Mouse (Mus musculus): Measurements from ENCODE around the gene Gm9964. TPM values are rescaled to one million over a fixed set of nuclear protein-coding genes. Genes with fewer than 3 reads are reported as not detected.
"Not testable (repeated sequence)": the region's sequence is repeated elsewhere in the genome, so short reads cannot be mapped to it uniquely, and the experiment has no call there.

Gene Gm9964
- total RNA-seq, 2 experiments from 2014 or later, result not detected

DNA sequence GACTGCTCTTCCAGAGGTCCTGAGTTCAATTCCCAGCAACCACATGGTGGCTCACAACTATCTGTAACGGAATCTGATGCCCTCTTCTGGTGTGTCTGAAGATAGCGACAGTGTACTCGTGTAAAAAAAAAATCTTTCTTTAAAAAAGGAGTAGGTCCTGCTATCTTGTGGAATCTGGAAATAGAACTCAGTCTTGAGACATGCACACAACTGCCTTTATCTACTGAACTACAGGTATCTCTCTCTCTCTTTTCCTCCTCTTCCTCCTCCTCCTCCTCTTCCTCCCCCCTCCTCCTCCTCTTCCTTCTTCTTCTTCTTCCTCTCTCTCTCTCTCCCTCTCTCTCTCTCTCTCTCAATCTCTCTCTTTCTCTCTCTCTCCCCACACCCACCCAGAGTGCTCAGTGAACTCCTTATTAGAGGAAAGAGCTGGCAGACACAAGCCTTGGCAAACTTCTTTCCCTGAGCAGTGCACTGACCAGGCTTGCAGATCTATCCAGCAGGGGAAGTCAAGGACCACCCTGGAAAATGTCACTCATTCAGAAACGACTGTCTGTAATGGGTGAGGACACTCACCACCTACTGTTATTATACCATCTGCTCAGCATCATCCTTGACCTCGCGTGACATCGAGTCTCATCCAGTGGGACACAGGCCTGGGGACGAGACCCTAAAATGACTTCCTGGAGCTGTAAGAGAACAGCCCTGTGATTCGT lies 3.2 kb upstream of the Gm9964 start:
- no peak for DNase-seq

DNA sequence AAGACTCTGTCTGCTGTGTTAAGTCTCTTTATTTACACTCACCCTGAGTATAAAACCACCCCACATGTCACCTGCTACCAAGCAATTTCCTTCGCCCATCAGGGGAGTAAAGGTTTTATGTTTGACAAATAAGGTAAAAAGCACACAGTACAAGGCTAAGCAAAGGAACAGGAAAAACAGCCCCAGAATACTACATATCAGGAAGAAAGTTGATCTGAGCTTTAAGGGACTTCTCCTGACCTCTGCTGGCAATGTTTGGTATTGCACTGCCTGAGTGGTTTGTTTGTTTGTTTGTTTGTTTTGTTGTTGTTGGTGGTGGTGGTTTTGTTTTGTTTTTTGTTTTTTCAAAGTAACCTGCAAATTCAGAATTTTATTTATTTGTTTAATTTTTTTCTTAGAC lies 539 bp downstream of the Gm9964 start:
- DNase-seq, result peak; percentile 51

DNA sequence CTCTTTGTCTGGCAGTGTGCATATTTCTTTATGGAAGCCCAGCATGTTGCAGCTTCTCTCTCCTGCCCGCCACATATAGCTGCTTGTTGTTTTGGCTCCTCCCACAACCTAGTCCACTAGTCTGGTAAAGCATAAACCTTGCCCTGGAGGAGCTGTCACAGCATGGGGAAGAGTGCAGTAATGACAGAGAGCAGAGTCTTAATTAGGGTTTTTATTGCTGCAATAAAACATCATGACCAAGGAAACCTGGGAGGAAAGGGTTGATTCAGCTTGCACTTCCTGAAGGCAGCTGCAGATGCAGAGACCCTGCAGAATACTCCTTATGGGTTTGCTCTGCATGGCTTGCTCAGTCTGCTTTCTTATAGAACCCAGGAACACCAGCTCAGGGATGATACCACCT lies 2.7 kb downstream of the Gm9964 start:
- DNase-seq, result no peak

DNA sequence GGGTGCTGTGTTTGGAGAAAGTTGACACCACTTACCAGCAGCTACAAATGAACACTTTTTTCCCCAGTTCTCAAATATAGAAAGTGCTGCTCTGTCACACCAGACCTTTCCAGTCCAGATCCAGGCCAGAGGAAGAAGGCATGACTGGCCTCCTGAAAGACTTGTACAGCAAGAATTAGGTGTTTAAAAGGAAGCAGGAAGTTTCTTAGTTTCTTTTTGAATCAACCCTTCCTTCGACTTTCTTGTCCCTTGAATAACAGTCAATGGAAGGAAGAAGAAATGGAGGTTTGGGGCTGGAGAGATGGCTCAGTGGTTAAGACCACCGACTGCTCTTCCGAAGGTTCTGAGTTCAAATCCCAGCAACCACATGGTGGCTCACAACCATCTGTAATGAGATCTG lies 3.7 kb downstream of the Gm9964 start:
- DNase-seq, result no peak

DNA sequence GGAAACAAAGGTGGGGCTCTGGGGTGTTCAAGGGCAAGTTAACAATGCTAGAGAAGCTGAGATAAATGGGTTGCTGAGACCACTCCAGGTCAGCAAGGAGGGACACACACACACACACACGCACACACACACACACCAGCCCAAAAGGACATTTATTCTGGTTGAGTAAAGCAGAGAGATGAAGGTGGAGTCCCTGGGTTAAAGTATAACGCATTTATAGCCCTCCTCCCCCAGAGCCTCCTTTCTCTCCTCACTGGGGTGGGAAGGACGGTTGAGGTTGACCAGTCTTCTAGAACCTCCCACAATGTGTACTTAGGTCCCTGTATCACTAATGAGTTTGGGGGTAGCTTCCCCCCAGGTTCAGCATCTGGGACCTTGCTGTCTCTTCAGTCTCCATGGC lies 4.6 kb downstream of the Gm9964 start:
- DNase-seq, result no peak

DNA sequence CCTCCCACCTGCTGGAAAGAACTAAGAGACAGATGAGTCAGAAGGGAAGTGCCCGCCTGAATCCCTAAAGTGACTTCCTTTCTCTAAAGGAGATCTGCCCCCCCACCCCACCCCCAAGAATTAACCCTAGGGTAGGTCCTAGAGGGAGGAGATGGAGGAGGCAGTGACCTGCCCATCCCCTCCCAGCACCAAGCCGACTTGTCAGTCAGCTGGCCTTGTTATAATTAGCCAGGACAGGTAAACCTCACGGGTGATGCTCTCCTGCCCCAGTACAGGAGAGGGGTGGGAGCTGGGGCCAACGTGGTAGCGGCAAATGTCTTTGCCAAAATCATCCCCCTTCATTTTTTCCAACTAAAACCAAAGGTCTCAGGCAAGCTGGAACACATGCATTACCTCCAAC lies 5.1 kb downstream of the Gm9964 start:
- DNase-seq, result no peak

DNA sequence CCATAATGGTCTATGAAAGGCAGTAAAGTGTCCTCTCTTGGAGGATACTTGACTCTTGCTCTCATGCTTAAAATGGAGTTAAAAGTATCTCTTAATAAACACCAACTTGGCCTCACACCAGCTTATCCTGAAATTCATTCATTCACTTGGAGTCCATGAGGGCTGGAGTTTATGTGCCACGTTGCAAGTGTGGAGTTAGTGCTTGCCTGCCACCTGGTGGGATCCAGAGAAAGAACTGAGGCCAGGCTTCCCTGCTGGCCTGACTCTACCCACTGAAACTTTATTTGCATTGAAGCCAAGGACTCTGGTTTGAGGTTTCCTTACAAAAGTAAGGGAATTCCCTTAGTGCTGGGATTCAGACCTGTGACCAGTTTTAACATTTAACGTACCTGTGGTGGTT lies 6.2 kb downstream of the Gm9964 start:
- no peak for DNase-seq

DNA sequence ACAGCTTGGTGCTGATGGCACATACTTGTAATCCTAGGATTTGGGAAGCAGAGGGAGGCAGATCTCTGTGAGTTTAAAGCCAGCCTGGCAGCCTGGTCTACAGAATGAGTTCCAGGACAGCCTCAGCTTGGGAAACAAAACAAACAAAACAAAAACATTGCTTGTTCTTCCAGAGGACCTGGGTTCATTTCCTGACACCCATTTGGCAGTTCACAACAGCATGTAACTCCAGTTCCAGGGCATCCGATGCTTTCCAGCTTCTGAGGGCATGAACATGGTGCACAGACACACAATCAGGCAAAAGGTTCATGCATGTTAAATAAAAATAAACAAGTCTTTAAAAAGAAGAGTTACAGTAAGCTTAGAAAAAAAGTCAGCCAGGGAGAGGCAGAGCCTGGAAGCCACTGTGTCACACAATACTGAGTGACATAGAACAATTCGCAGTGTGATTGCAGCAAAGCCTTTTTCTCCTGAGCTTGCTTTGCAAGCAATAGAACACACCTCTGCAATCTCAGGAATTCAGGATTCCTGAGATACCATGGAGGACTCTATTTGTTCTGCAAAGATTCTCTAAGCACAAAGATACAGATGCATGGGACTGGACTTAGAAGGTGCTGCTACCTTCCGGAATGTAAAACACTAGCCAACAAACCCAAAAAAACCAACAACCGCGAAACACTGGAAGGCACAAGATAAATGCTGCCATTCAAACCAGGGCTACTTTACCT lies 7.6 kb downstream of the Gm9964 start:
- DNase-seq, result no peak

DNA sequence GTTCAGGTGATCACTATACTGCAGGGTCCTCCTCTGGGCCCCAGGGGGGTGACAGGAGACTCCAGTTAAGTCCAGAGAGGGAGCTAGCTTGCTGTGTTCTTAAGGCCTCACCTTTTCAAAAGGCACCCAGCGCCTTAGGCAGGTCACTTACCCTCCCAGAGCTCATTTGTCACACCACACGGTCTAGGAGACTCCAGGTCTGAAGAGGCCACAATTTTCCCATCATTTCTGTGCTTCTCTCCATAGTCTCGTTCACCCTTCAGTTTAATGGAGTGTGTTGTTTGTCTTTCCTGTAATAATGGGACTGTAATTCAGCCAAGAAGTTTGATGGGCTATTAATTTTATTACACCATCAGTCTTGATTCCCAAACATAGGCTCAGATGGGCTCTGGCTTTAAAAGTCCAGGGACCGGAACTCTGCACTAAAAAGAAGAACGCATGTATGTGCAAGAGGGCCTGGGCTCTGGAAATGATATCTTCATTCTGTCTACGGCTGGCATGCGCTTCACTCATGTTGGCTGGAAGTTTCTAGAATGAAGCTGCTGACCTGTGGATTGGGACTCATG lies 8.3 kb downstream of the Gm9964 start:
- no peak for DNase-seq

DNA sequence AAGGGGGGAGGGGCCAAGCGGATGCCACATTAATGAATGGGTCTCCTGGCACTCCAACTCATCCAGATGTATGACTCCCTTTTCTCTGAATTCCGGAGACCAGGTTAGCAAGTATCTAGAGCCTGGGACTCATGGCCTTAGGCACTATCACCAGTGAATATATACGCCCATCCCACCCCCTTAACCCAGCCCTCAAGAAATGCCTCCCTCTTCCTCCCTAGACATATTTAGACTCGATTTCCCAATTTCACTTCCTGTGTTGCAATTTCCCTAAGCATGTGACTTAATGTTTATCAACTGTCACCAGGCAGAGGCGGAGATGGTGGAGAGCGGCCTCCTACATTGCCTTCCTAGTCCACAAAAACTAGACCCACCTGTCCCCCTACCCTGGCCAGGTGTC lies 9.3 kb downstream of the Gm9964 start:
- no peak for DNase-seq

DNA sequence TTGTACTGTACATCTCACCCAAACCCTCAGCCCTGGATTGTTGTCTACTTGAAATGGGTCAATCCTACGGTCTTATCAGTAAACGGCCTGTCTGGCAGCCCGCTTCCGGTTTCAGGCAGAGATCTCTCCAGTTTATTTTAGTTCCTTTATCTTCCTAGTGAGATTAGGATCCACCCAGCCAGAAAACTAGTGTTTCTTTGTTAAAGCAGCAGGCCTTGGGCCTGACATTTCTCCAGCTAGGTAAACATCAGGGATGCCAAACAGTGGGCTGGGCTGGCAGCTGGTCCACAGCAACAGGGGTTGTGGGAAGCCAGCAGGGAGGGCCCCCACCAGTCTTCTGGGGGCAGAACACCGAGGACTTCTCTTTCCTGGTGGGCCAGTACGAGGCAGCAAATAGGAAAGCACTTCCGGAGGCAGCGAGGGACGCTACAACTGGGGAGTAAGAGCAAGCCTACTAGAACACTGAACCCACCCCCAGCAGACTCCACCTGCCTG lies 10.4 kb downstream of the Gm9964 start:
- no peak for DNase-seq

DNA sequence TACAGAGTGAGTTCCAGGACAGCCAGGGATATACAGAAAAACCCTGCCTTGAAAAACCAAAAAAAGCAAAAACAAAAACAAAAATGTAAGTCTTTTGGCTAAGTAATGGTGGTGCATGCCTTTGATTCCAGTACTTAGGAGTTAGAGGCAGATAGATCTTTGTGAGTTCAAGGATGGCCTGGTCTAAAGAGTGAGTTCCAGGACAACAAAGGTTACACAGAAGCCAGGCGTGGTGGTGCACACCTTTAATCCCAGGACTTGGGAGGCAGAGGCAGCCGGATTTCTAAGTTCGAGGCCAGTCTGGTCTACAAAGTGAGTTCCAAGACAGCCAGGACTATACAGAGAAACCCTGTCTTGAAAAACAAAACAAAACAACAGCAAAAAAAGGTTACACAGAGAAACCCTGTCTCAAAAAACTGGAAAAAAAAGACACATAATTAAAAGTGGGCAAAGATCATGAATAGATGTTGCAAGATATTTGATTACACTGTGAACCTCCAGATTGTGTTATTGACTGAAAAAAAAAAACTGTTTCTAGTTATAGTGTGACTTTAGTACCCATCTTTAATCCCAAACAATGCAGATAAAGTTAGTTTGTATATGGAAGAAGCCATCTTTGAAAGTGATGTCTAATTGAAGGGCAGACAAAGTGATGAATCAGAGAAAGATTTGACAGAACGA lies 13.2 kb downstream of the Gm9964 start:
- DNase-seq, result no peak

DNA sequence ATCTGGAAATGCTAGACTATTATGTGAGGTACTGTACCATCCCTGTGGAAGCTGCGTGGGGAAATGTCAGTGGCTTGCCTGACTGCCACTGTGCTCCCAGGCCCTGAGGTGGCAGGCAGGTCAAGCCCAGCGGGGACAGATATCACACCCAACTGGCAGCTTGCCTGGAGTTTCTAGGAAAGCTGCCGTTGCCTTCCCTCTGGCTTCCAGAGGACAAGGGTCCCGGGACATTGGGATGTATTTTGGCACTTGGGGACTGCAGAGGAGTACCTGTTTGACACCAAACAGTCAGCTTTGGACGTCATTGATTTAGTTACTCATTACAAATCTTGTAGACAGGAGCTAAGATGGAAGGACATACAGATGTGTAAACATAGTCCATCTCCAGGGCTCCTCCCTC lies 15.3 kb downstream of the Gm9964 start:
- no peak for DNase-seq

DNA sequence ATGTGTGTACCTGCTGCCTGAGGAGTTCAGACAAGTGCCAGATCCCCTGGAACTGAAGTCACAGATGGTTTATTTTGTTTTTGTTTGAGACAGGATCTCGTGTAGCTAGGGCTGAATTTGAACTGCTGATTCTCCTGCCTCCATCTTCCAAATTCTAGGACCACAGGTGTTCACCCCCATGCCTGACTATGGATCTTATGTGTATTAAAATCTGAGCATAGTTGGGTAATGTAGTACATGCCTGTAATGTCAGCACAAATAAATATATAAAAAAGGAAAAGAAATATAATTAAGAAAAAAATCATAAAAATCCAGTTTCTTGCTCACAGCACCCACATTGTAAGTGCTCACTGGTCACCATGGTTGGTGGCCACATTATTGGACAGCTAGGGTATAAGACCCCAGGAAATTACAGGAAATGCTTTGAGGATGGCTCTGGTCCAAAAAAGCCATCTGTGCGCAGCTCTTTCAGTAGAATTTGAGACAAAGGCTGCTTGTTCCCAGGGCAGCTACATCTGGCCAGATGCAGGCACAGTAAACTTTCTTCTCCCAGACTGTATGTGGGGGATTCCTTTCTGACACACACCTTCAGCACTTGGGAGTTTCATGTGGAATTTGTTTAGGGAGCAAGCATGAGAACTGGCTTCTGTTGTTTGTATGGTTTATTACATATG lies 16.8 kb downstream of the Gm9964 start:
- no peak for DNase-seq

DNA sequence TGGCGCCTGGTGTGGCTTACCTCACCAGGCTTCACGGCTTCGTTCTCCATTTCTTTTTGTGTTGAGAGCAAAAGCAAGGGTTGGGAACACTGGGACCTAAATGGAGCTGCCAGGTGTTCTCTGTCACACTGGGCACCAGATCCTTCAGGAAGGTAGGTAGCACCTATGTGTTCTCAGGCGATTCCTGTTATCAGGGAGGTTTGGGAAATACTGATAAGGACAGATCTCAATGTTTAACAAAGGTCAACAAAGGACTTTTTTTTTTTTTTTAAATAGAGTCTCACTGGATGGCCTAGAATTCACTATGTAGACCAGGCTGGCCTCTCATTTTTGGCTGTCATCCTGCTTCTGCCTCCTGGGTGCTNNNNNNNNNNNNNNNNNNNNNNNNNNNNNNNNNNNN lies 22.9 kb downstream of the Gm9964 start:
- no peak for DNase-seq

DNA sequence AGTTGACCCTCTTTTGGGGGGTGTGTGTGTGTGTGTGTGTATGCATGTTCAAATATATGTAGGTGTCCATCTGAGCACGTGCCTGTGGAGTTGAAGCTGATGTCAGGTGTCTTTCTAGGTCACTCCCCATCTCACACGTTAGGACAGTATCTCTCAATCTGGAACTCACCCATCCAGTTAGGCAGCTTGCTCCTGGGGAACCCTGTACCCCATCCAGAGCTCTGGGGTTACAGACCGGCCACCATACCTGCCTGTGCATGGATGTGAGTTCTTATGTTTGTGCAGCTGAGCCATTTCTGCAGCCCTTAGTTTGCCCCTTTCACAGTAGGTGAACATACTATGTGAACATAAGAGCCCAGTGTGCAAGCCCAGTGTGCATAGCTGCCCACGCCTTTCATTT lies 23.7 kb downstream of the Gm9964 start:
- DNase-seq, result no peak

DNA sequence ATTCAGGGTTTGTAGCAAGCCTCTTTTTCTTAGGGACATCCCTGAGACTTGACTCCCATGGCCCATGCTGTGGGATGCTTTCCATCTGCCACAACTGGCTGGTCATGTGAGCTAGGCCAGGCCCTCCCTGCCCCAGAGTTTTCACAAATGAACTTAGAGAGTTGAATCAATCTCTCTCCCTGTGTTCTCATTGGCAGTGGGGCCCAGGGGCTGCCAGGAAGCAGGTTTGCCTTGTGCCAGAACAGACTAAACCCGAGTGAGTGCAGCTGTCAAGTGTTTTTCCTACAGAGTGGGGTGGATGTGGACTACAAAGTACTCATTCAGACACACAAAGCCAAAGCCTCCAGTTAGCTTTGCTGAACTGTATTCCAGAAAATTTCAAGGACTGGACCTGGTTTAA lies 29.5 kb downstream of the Gm9964 start:
- peak; percentile 31 for DNase-seq

DNA sequence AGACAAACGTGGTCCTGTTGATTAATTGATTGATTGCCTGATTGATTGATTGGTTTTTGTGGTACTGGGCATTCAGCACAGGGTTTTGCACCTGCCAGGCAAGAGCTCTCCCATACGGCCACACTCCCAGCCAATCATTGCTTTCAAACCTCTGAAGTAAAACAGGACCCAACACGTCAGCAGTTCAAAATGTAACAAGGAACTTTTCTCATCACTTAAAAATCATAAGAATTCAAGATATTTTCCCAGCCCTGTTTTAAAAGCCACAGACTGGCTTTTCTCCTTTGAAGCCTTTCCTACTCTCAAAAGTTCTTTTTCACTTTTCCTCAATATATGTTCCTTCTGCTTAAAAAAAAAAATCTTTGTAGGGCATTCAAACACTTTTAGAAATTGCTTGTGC lies 32.3 kb downstream of the Gm9964 start:
- no peak for DNase-seq

DNA sequence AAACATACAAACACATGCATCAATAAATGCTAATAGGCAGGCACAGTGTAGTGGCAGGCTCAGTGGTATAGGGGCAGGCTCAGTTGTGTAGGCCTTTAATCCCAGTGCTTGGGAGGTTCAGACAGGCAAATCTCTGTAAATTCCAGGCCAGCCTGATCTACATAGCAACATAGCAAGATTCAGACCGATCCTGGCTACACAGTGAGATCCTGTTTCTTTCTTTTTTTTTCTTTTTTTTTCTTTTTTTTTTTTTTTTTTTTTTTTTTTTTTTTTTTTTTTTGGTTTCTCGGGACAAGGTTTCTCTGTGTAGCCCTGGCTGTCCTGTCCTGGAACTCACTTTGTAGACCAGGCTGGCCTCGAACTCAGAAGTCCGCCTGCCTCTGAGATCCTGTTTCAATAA lies 36.6 kb downstream of the Gm9964 start:
- not testable (repeated sequence) for DNase-seq

DNA sequence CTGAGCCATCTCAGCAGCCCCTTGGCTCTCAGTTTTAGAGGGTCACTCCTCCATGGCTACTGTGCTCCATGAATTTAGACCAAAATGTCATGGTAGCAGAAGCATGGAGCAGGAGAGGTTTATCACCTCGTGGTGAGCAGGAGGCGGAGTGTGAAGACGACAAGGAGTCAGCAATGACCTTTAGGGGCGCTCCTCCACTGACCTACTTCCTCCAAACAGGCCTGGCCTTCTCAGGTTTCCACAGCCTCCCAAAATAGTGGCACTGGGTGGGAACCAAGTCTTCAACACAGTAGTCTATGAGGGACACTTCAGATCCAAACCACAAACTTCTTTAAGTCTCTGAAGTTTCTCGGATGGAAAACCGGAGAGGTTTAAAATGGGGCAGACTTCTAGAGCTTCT lies 38.0 kb downstream of the Gm9964 start:
- DNase-seq, result peak; percentile 23

DNA sequence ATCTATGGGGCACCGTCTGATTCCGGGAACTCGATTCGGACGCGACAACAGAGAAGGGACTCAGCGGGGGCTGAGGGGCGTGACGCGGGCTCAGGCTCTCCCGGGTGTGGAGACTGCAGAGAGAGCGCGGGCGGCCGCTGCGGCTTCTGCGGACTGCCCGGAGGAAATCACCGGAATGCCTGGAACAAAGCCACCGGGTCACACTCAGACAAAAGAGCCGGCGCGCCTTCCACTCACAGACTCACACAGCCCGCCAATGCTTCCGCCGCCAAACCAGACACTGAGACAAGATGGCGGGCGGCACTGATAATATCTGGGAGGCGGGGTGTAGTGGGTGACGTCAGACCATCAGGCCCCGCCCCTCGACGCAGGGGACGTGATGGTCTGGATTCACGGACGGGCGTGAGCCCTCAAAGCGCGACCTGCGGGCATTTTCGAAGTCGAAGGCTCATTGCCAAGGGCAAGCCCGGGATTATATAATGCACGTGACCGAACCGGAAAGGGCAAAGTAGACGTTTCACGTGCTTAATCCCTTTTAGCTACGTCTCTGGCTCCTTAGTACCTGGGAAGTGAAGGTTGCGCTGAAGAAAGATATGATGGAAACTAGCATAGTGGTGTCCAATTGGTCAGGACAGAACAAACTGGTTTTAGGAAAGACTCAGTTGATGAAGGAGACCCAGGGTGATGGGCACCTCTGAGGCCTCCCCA lies 42.2 kb downstream of the Gm9964 start, which contains the start of gene Wsb1:
Gene Wsb1, minus strand, starts transcription at position 281 of the 708 bp plus-strand sequence.
- DNase-seq, result peak; percentile 92

Measured in gastrocnemius, postnatal 10 days (tissue).